Mouse (Mus musculus) heart, postnatal 36 days (tissue): ENCODE measurements at regions not wholly inside any gene's neighbourhood (a gene's known extent, or its start where the extent isn't known, plus 50 kb on each side); places are given as distances from the start of the nearest gene placed in this dataset.

Experiments
- DNase-seq, 2 experiments: peaks; one replicate each; pipeline ENCODE4 v3.0.0; 2021 to 2022
- intact Hi-C: fragments of 180-260 bp; cut with DNase I; formaldehyde crosslinking; loops from one replicate; pipeline ENCODE4 v1.15.1; 2025

DNA sequence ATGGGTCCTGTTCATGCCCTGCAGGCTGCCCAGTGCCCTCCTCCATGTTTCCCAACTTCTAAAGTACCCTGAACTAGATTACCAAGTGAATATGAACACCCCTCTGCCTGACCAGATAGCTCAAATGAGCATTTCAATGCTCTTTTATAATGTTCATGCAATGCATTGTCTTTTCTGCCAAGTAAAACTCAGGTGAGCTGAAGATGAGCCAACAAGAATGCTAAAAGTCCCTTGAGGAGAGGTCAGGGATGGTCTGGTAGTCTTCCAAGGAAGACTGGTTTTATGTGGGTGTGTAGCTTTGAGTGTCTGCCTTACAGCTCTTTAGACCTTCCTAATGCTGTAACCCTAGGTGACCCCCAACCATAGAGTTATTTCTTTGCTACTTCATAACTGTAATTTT, 58.0 kb upstream of the Abca12 start:
- intact Hi-C loops, result no loop called here
- DNase-seq, result no peak

DNA sequence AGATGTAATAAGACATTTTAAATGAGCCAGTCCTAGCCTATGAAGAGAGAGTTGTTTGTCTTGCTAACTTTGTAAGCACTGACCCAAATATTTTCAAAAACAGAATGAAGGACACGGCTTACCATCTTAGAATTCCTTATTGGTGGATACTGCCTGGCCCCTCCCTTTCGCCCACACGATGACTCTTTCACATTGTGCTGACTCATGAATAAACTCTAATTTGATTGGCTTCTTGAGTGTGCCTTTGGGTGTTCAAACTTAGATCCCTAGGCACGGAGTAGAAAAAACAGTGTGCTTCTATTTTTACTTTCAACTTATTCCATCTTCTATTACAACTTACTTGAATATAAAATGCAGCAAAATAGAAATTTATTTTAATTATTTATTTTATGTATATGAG, 68.4 kb upstream of the Abca12 start:
- intact Hi-C loops, result no loop called here
- no peak for DNase-seq

DNA sequence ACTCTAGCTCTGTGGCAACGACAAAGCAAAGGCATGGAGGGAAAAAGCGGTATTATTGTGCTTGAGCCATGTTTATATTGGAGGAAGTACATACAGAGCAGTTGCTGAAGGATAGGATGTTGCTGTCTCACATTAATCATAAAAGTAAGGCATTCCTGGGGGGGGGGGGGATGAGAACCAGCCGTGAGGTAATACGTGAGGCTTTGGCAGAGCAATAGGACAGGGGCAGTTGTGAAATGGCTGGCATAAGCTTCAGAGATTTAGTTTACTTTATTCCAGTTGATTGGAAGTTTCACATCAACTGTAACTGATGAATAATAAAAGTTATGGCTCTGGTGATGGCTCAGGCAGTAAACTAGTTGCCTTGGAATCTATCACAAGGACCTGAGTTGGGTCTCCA, 62.4 kb upstream of the Atic start:
- DNase-seq, result no peak
- intact Hi-C loops, result no loop called here

DNA sequence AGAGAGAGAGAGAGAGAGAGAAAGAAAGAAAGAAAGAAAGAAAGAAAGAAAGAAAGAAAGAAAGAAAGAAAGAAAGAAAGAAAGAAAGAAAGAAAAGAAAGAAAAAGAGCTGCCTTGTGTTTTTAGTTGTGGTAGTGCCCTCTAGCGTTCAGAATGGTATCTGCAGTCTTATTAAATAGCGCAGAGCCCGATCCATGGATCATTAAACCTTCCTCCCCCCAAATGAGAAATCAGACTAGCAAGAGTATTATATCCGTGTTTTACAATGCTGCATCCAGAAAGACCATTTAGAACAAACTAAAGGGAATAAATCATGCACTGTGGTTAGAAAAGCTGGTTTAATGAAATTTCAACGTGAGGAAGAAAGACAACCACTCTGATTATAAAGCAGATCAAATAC, 51.1 kb upstream of the Atic start:
- intact Hi-C loops, result loop anchor here (1.0 to 5.0 kb wide), 2 partner anchors 217 to 616 kb away; no protein-coding TSS in a partner anchor
- no peak for DNase-seq

DNA sequence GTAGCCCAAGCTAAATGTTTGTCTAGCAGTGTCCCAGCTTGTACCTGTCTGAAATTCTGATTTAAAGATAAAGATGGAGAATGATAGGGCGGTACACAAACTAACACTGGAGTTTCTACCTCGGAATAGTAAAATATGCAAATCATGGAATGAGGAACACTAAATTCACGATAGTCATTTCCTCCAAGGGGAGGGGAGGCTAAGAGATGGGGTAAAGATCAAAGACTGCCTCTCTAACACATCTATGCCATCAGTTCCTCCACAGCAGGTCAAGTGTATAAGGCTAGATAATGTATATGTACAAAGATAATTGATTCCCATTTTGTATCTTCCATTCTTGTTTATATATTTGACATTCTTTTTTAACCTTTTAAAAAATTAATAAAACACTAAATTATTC, 50.4 kb upstream of the Atic start:
- intact Hi-C loops, result loop anchor here (1.0 to 5.0 kb wide), 2 partner anchors 217 to 616 kb away; no protein-coding TSS in a partner anchor
- no peak for DNase-seq
